Mouse (Mus musculus) hindbrain, embryonic 15.5 days (tissue): ENCODE data around the gene Rrp8. TPM values are rescaled to one million over a fixed set of nuclear protein-coding genes. Genes with fewer than 3 reads are reported as not detected.

Experiments used
- ATAC-seq: fragments of 200-750 bp; cut with Nextera tagmentation; 2 replicates; pipeline ENCODE4 v1.8.0; 2017; ENCODE audit warnings: low read depth, moderate number of reproducible peaks, moderate TSS enrichment; ENCODE audit not compliant: low FRiP score
- H3K27ac ChIP-seq: fragments of 300-500 bp; sonication (generic); replicated peaks from 2 replicates; pipeline ENCODE4 v1.5.1; 2015; ENCODE audit warnings: mild to moderate bottlenecking, inconsistent platforms
- H3K27me3 ChIP-seq: fragments of 300-500 bp; sonication (generic); 2 replicates; pipeline ENCODE4 v1.6.1; 2015; ENCODE audit warnings: control low read depth, inconsistent platforms
- H3K36me3 ChIP-seq: fragments of 300-500 bp; sonication (generic); 2 replicates; pipeline ENCODE4 v1.6.1; 2015; ENCODE audit warnings: control low read depth, inconsistent platforms
- H3K4me1 ChIP-seq: fragments of 300-500 bp; sonication (generic); replicated peaks from 2 replicates; pipeline ENCODE4 v1.6.1; 2015; ENCODE audit warnings: control low read depth, inconsistent platforms
- H3K4me2 ChIP-seq: fragments of 300-500 bp; sonication (generic); 2 replicates; pipeline ENCODE4 v1.6.1; 2015; ENCODE audit warnings: moderate library complexity, mild to moderate bottlenecking, inconsistent platforms
- H3K4me3 ChIP-seq: fragments of 300-500 bp; sonication (generic); 2 replicates; pipeline ENCODE4 v1.5.1; 2015; ENCODE audit warnings: mild to moderate bottlenecking, inconsistent platforms
- H3K9ac ChIP-seq: fragments of 300-500 bp; sonication (generic); 2 replicates; pipeline ENCODE4 v1.6.1; 2015; ENCODE audit warnings: inconsistent platforms
- H3K9me3 ChIP-seq: fragments of 300-500 bp; sonication (generic); 2 replicates; pipeline ENCODE4 v1.6.1; 2016; ENCODE audit warnings: control low read depth, inconsistent platforms
- WGBS: fragments of 180-500 bp; shearing (Covaris S2); methylation state at CpG from one replicate; pipeline ENCODE4 v1.1.7; 2015; 5-methylcytosine and 5-hydroxymethylcytosine counted together
- polyA plus RNA-seq: library from polyadenylated mRNA; unstranded; fragments of >200 nt; fragmentation: Nextera tagmentation; extraction: Ambion mirVana; gene quantifications from 2 replicates; pipeline ENCODE4 v1.2.1, GENCODE M21; 2015

Rrp8 gene
- polyA plus RNA-seq, 1 experiment from 2014 or later, result 24.9 TPM

- WGBS, result 97% methylated on average over 11 of the region's 11 CpGs
- Histone ChIP-seq H3K4me3 (no peak overlapping the region), H3K9ac (no peak overlapping the region), H3K27ac (no peak overlapping the region), H3K4me2 (no peak overlapping the region), H3K27me3 (no peaks in the 10 kb centered on the region), H3K36me3 (peaks cover 45% of the 10 kb centered on the region), H3K4me1 (peaks cover 33% of the 10 kb centered on the region), H3K9me3 (no peaks in the 10 kb centered on the region)
- ATAC-seq, result no peak
Measured at GRCm38 (mm10) chr7:105733836-105734235, 3.3 kb downstream of the Rrp8 start.

GRCm38 (mm10) chr7:105728701-105729428 lies 8.3 kb downstream of the Rrp8 start:
- H3K27ac ChIP-seq, result 0 out of 2 replicates have a peak overlapping the region, but pooled peaks have one; percentile 2
- H3K9ac ChIP-seq, result no peak overlapping the region

GRCm38 (mm10) chr7:105726980-105727325 lies 10.2 kb downstream of the Rrp8 start:
- H3K27ac ChIP-seq, result no peak overlapping the region
- no peak overlapping the region for H3K4me2 ChIP-seq
- peaks cover 19% of the 10 kb centered on the region for H3K36me3 ChIP-seq
- peaks cover 3% of the 10 kb centered on the region; the same call in 1 of the 2 replicates for H3K4me1 ChIP-seq
- H3K4me3 ChIP-seq, result no peak overlapping the region
- no peaks in the 10 kb centered on the region for H3K9me3 ChIP-seq
- H3K27me3 ChIP-seq, result no peaks in the 10 kb centered on the region
- no peak overlapping the region for H3K9ac ChIP-seq
- ATAC-seq, result no peak
- WGBS, result 93% methylated on average over 4 of the region's 4 CpGs

More at GRCm38 (mm10) chr7:105728701-105729428, 8.3 kb downstream of the Rrp8 start:
- Histone ChIP-seq H3K36me3 (peaks cover 37% of the 10 kb centered on the region), H3K4me2 (no peak overlapping the region), H3K27me3 (no peaks in the 10 kb centered on the region), H3K4me3 (no peak overlapping the region), H3K4me1 (peaks cover 3% of the 10 kb centered on the region; the same call in 1 of the 2 replicates), H3K9me3 (no peaks in the 10 kb centered on the region)
- ATAC-seq, result no peak
- 40% methylated on average over 6 of the region's 6 CpGs for WGBS

GRCm38 (mm10) chr7:105726144-105726979 lies 10.8 kb downstream of the Rrp8 start:
- H3K9ac ChIP-seq, result no peak overlapping the region
- whole genome bisulfite sequencing, result 80% methylated on average over 4 of the region's 4 CpGs
- H3K4me2 ChIP-seq, result no peak overlapping the region
- H3K9me3 ChIP-seq, result no peaks in the 10 kb centered on the region
- no peaks in the 10 kb centered on the region for H3K27me3 ChIP-seq
- no peak overlapping the region for H3K4me3 ChIP-seq
- H3K36me3 ChIP-seq, result peaks cover 13% of the 10 kb centered on the region
- peaks cover 3% of the 10 kb centered on the region; the same call in 1 of the 2 replicates for H3K4me1 ChIP-seq
- 0 out of 2 replicates have a peak overlapping the region, but pooled peaks have one; percentile 19 for H3K27ac ChIP-seq
- peak; percentile 86 for ATAC-seq

GRCm38 (mm10) chr7:105721916-105722315 lies 15.3 kb downstream of the Rrp8 start:
- H3K4me2 ChIP-seq, result no peak overlapping the region
- H3K27ac ChIP-seq, result no peak overlapping the region
- H3K9ac ChIP-seq, result no peak overlapping the region
- H3K4me1 ChIP-seq, result peaks cover 3% of the 10 kb centered on the region; the same call in 1 of the 2 replicates
- H3K27me3 ChIP-seq, result no peaks in the 10 kb centered on the region
- no peak for ATAC-seq
- no peak overlapping the region for H3K4me3 ChIP-seq
- H3K9me3 ChIP-seq, result no peaks in the 10 kb centered on the region
- no peaks in the 10 kb centered on the region for H3K36me3 ChIP-seq
- 83% methylated on average over 2 of the region's 2 CpGs for WGBS

- Histone ChIP-seq H3K27me3 (no peaks in the 10 kb centered on the region), H3K9me3 (no peaks in the 10 kb centered on the region), H3K4me2 (no peak overlapping the region), H3K4me1 (no peaks in the 10 kb centered on the region), H3K4me3 (no peak overlapping the region), H3K27ac (no peak overlapping the region), H3K36me3 (no peaks in the 10 kb centered on the region), H3K9ac (no peak overlapping the region)
- WGBS, result 67% methylated on average over 3 of the region's 3 CpGs
- ATAC-seq, result no peak
Measured at GRCm38 (mm10) chr7:105715366-105715765, 21.8 kb downstream of the Rrp8 start.

GRCm38 (mm10) chr7:105708733-105709132 lies 28.5 kb downstream of the Rrp8 start:
- ATAC-seq, result no peak
- H3K4me3 ChIP-seq, result no peak overlapping the region
- H3K27ac ChIP-seq, result no peak overlapping the region
- 92% methylated on average over 5 of the region's 5 CpGs for WGBS
- no peak overlapping the region for H3K9ac ChIP-seq
- no peak overlapping the region for H3K4me2 ChIP-seq
- H3K9me3 ChIP-seq, result no peaks in the 10 kb centered on the region
- no peaks in the 10 kb centered on the region for H3K27me3 ChIP-seq
- H3K36me3 ChIP-seq, result no peaks in the 10 kb centered on the region
- no peaks in the 10 kb centered on the region for H3K4me1 ChIP-seq

- H3K4me2 ChIP-seq, result no peak overlapping the region
- H3K27me3 ChIP-seq, result no peaks in the 10 kb centered on the region
- H3K4me1 ChIP-seq, result no peaks in the 10 kb centered on the region
- H3K36me3 ChIP-seq, result no peaks in the 10 kb centered on the region
- no peak overlapping the region for H3K4me3 ChIP-seq
- WGBS, result 88% methylated on average over 4 of the region's 4 CpGs
- H3K9ac ChIP-seq, result no peak overlapping the region
- H3K27ac ChIP-seq, result no peak overlapping the region
- no peaks in the 10 kb centered on the region for H3K9me3 ChIP-seq
- ATAC-seq, result no peak
Measured at GRCm38 (mm10) chr7:105703816-105704215, 33.4 kb downstream of the Rrp8 start.

GRCm38 (mm10) chr7:105703184-105703583 lies 34.0 kb downstream of the Rrp8 start:
- Histone ChIP-seq H3K27ac (no peak overlapping the region), H3K36me3 (no peaks in the 10 kb centered on the region), H3K27me3 (no peaks in the 10 kb centered on the region), H3K4me2 (no peak overlapping the region), H3K4me1 (no peaks in the 10 kb centered on the region), H3K4me3 (no peak overlapping the region), H3K9ac (no peak overlapping the region), H3K9me3 (no peaks in the 10 kb centered on the region)
- WGBS, result 86% methylated on average over 16 of the region's 16 CpGs
- no peak for ATAC-seq

GRCm38 (mm10) chr7:105690875-105691274 lies 46.3 kb downstream of the Rrp8 start:
- Histone ChIP-seq H3K27me3 (no peaks in the 10 kb centered on the region), H3K4me2 (no peak overlapping the region), H3K4me3 (no peak overlapping the region), H3K27ac (no peak overlapping the region), H3K9me3 (no peaks in the 10 kb centered on the region), H3K4me1 (no peaks in the 10 kb centered on the region), H3K36me3 (no peaks in the 10 kb centered on the region), H3K9ac (no peak overlapping the region)
- WGBS, result 86% methylated on average over 1 of the region's 1 CpGs
- no peak for ATAC-seq

GRCm38 (mm10) chr7:105685541-105686197 lies 51.5 kb downstream of the Rrp8 start:
- no peak overlapping the region for H3K9ac ChIP-seq
- WGBS, result 17% methylated on average over 13 of the region's 13 CpGs
- H3K4me3 ChIP-seq, result no peak overlapping the region
- peak overlapping the region; percentile 33; the same call in 1 of the 2 replicates for H3K4me2 ChIP-seq
- no peaks in the 10 kb centered on the region for H3K27me3 ChIP-seq
- no peaks in the 10 kb centered on the region for H3K4me1 ChIP-seq
- no peak overlapping the region for H3K27ac ChIP-seq
- H3K36me3 ChIP-seq, result no peaks in the 10 kb centered on the region
- no peaks in the 10 kb centered on the region for H3K9me3 ChIP-seq
- peak; percentile 73; the same call in 1 of the 2 replicates for ATAC-seq
